Mouse (Mus musculus) lung, postnatal 4 days (tissue): ENCODE results near the gene Nav2.

Experiments
- DNase-seq, 2 experiments: peaks; one replicate each; pipeline ENCODE4 v3.0.0; 2021

Nav2 gene

GRCm38 (mm10) chr7:49303600-49304411, 395.3 kb downstream of the Nav2 start:
- DNase-seq: peak; percentile 30 to 47

GRCm38 (mm10) chr7:49307717-49308116, 399.2 kb downstream of the Nav2 start:
- no peak for DNase-seq

GRCm38 (mm10) chr7:49309746-49310145, 401.2 kb downstream of the Nav2 start:
- no peak for DNase-seq

GRCm38 (mm10) chr7:49313945-49314344, 405.4 kb downstream of the Nav2 start:
- DNase-seq: no peak

GRCm38 (mm10) chr7:49315033-49315432, 406.5 kb downstream of the Nav2 start:
- DNase-seq: no peak

- DNase-seq: no peak
Observed at GRCm38 (mm10) chr7:49316600-49316999, 408.1 kb downstream of the Nav2 start.

GRCm38 (mm10) chr7:49318183-49318897, 409.8 kb downstream of the Nav2 start:
- DNase-seq: no peak

GRCm38 (mm10) chr7:49318898-49319293, 410.4 kb downstream of the Nav2 start:
- no peak for DNase-seq

GRCm38 (mm10) chr7:49319981-49320380, 411.5 kb downstream of the Nav2 start:
- DNase-seq: no peak

GRCm38 (mm10) chr7:49321124-49321531, 412.6 kb downstream of the Nav2 start:
- peak; percentile 47 to 74 for DNase-seq

GRCm38 (mm10) chr7:49322179-49322578, 413.7 kb downstream of the Nav2 start:
- DNase-seq: no peak

- no peak for DNase-seq
Observed at GRCm38 (mm10) chr7:49324575-49324974, 416.1 kb downstream of the Nav2 start.

GRCm38 (mm10) chr7:49326136-49326722, 417.7 kb downstream of the Nav2 start:
- no peak for DNase-seq

GRCm38 (mm10) chr7:49326967-49327742, 418.6 kb downstream of the Nav2 start:
- DNase-seq: no peak

- no peak for DNase-seq
Observed at GRCm38 (mm10) chr7:49330181-49330580, 421.7 kb downstream of the Nav2 start.

GRCm38 (mm10) chr7:49331939-49332338, 423.4 kb downstream of the Nav2 start:
- DNase-seq: no peak

- DNase-seq: no peak
Observed at GRCm38 (mm10) chr7:49332644-49333043, 424.1 kb downstream of the Nav2 start.

- DNase-seq: no peak
Observed at GRCm38 (mm10) chr7:49334163-49334562, 425.6 kb downstream of the Nav2 start.

- no peak for DNase-seq
Observed at GRCm38 (mm10) chr7:49335056-49335455, 426.5 kb downstream of the Nav2 start.

- no peak for DNase-seq
Observed at GRCm38 (mm10) chr7:49336725-49337124, 428.2 kb downstream of the Nav2 start.

GRCm38 (mm10) chr7:49337710-49338109, 429.2 kb downstream of the Nav2 start:
- no peak for DNase-seq

- no peak for DNase-seq
Observed at GRCm38 (mm10) chr7:49339953-49340352, 431.4 kb downstream of the Nav2 start.
